Mouse (Mus musculus) retina, postnatal 7 days (tissue): ENCODE data around the gene Lrrc17.

Source experiments
- DNase-seq: peaks from one replicate; pipeline ENCODE4 v3.0.0-alpha.2; 2012; ENCODE audit warnings: low read depth, low spot score

Gene Lrrc17

GRCm38 (mm10) chr5:21543409-21544201 is at the start of gene Lrrc17:
Gene Lrrc17, plus strand, starts transcription at chr5:21543559.
- no peak for DNase-seq

DNA sequence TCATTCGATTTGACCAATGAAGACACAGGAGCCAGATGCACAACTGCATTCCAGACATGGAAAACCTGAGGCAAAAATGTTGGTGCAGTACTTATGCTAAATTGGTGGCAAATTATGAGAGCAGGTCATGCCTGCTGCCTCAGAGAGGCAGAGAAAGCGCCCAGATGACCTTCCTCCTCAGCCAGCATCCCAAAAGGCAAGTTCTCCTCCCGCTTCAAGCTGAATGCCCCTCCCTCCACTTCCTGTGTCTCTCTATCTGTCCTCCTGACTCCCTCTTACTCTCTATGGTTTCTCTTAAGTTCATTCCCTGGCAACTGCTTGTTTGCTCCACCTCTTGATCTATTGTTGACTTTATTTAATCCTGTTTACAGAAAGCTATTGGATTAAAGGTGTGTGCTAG is 48.6 kb upstream of the Lrrc17 start:
- no peak for DNase-seq

GRCm38 (mm10) chr5:21496321-21496720 is 47.0 kb upstream of the Lrrc17 start:
- no peak for DNase-seq

DNA sequence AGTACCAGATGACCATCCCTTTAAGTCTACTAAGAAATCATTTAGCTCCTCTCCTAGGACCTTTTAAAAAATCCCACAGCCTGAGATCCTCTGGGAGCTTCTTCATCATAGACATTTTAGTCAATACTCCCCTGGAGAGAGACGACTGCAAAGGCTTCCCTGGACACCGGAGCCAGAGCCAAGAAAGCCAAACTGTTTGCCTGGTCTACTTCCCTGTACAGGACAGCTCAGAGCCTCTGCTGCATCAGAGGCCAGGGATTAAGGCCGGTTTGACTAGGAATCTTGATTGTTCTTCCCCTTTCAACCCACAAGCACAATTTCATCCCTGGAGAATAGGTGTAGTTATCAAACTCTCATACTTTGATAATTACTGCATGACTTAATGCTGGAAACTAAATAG is 46.5 kb upstream of the Lrrc17 start:
- no peak for DNase-seq

DNA sequence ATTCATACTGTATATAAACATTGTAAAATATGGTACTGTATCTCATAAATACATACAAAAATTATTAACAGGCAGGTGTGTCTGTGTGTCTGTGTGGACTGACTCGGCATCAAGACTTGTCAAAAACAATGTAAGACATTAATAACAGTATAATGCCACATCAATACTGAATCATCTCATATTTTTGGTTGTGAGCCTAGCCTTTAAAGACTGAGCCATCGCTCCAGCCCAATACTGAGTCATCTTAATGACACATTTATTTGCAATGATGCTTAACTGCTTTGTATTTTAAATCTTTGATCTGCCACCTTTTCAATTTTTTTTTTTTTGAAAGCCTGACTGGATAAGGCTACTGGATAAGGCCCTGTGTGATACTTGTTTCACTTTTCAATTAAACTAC is 44.9 kb upstream of the Lrrc17 start:
- no peak for DNase-seq

GRCm38 (mm10) chr5:21498925-21499324 is 44.4 kb upstream of the Lrrc17 start:
- DNase-seq = no peak

DNA sequence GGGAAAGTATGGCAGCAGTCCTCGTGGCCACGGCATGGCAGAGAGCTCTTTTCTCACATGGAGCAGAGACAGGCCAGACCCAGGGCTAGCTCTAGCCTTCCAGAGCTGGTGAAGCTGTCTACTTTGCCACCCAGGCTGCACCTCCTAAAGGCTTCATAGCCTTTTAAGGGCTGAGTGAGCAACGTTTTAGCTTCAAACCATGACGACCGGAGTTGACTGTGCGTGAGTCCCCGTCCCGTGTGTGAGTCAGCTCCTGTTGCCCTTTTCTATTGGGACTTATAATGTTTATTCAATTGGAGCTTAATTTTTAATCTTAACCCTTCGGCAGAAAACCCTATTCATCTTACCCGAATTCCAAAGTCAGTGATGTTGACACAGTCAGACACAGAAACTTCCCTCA is 43.2 kb upstream of the Lrrc17 start:
- DNase-seq = no peak

- no peak for DNase-seq
Observed at GRCm38 (mm10) chr5:21500941-21501340, 42.4 kb upstream of the Lrrc17 start.

GRCm38 (mm10) chr5:21502936-21503610 is 40.3 kb upstream of the Lrrc17 start:
- no peak for DNase-seq

- no peak for DNase-seq
Observed at GRCm38 (mm10) chr5:21505159-21505558, 38.2 kb upstream of the Lrrc17 start.

- DNase-seq = no peak
Observed at GRCm38 (mm10) chr5:21506887-21507286, 36.5 kb upstream of the Lrrc17 start.

GRCm38 (mm10) chr5:21509801-21510200 is 33.6 kb upstream of the Lrrc17 start:
- no peak for DNase-seq

- DNase-seq = no peak
Observed at GRCm38 (mm10) chr5:21513363-21513762, 30.0 kb upstream of the Lrrc17 start.

DNA sequence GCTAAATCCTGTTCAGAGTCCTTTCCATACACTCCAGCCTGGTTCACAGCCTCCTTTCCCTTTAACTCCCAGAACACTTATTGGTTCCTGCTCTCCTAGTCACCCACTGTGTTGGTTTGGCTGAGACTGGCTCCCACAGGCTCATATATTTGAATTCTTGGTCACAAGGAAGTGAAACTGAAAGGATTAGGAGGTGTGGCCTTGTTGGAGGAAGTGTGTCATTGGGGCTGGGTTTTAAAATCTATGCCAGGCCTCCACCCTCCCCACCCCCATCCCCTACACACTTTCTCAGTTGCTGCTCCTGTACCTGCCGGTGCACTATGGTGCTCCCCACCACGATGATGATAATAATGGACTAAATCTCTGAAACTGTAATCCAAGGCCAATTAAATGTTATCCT is 25.8 kb upstream of the Lrrc17 start:
- no peak for DNase-seq

- no peak for DNase-seq
Observed at GRCm38 (mm10) chr5:21518207-21518606, 25.2 kb upstream of the Lrrc17 start.

- DNase-seq = no peak
Observed at GRCm38 (mm10) chr5:21519166-21519565, 24.2 kb upstream of the Lrrc17 start.

DNA sequence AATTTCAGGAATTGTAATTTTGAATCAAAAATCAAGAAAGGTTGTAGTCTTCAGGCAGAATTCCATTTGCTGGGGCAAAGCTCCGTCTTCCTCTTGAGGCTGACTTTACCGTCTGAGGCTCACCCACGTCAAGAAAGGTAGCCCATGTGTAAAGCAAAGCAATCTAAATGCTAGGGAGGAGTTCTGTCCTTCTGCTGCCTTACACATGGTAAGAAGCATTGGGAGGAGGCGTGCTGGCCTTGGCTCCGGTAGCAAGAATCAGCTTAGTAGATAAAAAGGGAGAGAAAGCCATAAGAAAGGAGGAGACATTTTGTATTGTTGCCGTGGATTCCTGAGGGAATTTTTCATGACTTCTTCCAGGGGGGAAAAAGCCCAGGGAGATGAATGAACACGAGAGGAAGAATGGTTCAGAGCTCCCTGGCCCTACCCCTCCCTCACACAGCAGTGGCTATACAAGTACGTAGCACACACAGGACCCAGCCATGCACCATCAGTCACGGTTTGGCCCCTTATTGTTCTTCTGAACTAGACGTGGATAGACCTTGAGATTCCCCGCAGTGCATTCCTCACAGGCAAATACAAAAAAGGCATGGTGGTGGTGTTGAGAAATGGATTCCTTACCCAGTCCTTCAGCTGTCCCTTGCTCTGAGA is 16.4 kb upstream of the Lrrc17 start:
- DNase-seq = no peak

- no peak for DNase-seq
Observed at GRCm38 (mm10) chr5:21527488-21527911, 15.9 kb upstream of the Lrrc17 start.

DNA sequence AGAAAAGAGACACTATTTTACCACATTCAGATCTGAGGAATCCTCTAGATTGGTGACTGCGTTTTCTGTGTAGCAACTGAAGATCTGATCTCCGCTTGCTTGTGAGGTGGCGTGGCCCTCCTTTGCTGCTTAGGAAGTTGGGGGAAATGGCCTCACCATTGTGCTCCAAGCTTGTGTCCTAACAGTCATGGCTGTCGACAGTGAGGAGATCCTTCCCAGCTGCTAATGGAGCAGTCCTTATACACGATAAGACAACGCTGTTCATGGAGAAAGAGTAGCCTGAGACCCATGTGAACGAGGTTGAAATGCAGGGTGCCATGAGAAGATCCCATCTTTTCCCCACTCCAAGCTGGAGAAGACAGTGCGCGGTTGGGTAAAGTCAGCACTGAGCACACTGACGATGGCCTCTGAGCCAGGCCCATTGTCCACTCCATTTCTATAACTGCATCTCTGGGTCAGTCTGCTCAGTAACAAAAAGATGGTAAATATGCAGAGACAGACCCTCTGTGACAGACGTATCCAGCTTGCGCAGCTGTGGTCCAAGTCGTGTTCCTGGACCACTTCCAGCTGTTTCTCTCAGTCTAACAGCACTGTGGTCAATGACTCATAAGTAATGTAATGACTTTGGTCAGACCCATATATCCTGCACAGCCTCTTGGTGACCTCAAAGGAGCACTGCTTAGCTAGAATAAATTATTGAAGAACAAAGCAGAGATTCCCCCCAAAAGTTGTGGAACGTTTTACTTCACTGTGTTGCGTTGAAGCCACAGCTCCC is 15.1 kb upstream of the Lrrc17 start:
- DNase-seq = no peak

GRCm38 (mm10) chr5:21529110-21529720 is 14.1 kb upstream of the Lrrc17 start:
- no peak for DNase-seq

GRCm38 (mm10) chr5:21532126-21532525 is 11.2 kb upstream of the Lrrc17 start:
- DNase-seq = no peak
